Mouse (Mus musculus) adipose tissue, adult 10 weeks (tissue): Measurements from ENCODE around the gene BC100530. TPM values are rescaled to one million over a fixed set of nuclear protein-coding genes. Genes with fewer than 3 reads are reported as not detected.

ENCODE experiments used
- polyA plus RNA-seq: library from polyadenylated mRNA; stranded (reverse); fragments of 350-450 nt; fragmentation: Illumina TruSeq; extraction: RNeasy Lipid Tissue Mini Kit (QIAGEN cat#74804); gene quantifications from one replicate; pipeline ENCODE4 v1.2.3, GENCODE M21; 2014; ENCODE audit warnings: low read depth, low replicate concordance

BC100530 gene
- polyA plus RNA-seq, result not detected

DNA sequence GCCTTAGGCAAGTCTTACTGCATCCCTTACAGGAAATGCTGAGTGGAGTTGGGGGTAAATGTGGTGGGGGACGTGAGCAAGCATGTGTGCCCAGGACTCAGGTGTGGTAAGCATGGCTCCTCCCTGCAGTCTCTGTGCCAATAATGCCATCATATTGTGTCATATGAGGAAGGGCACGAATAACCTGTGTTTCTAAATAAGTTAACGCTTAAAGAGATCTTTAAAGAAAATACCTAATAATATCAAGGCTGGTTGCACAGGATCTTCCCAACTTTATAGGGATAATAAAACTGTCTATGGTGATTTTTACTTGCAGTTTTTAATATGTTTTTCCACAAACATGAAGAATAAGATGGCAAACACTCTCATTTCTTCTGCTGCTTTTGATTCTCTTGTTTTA is at the start of gene BC100530:
Gene BC100530 (minus strand): TSS at position 101 of the 400 bp plus-strand sequence.

DNA sequence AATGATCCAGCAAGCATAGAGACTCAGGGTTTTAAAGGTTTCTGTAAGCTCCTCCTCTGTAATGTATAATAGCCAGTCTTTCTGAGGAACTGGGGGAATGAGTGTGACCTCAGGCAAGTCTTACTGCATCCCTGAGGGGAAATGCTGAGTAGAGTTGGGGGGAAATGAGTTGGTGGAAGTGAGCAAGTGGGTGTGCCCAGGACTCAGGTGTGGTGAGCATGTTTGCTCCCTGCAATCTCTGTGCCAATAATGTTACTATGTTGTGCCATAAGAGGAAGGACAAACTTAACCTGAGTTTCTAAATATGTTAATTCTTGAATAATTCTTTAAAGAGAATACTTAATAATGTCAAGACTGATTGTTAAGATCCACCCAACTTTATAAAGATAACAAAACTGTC is 40.8 kb upstream of the BC100530 start, which contains the start of gene Stfa2:
Gene Stfa2 (minus strand): TSS at position 101 of the 400 bp plus-strand sequence.

GRCm38 (mm10) chr16:36334232-36334631 is 33.3 kb downstream of the BC100530 start, which contains the start of gene BC117090:
Gene BC117090 (minus strand): TSS chr16:36334332.

Other genes starting within 250 kb of the BC100530 start
- gene Csta1, start 236.5 kb downstream of the BC100530 start, polyA plus RNA-seq, result not detected
- gene Stfa2l1, start 210.9 kb downstream of the BC100530 start, polyA plus RNA-seq, result not detected
- gene Gm5483, start 183.5 kb downstream of the BC100530 start, polyA plus RNA-seq, result not detected
- not detected for gene Gm5416, start 157.3 kb downstream of the BC100530 start, polyA plus RNA-seq
- gene 2010005H15Rik, start 146.3 kb downstream of the BC100530 start, polyA plus RNA-seq, result not detected
- not detected for gene Stfa1, start 90.8 kb downstream of the BC100530 start, polyA plus RNA-seq
- gene BC117090, start 33.4 kb downstream of the BC100530 start, polyA plus RNA-seq, result not detected
- gene Stfa2, start 40.7 kb upstream of the BC100530 start, polyA plus RNA-seq, result not detected
- not detected for gene Stfa3, start 87.6 kb upstream of the BC100530 start, polyA plus RNA-seq
- gene Casr, start 194.4 kb upstream of the BC100530 start, polyA plus RNA-seq, result 0.06 TPM